Mouse (Mus musculus) myocyte (in vitro differentiated cells): ENCODE data around the gene Ddb1. TPM values are rescaled to one million over a fixed set of nuclear protein-coding genes. Genes with fewer than 3 reads are reported as not detected.

ENCODE experiments used
- H3K27me3 ChIP-seq: one replicate; pipeline ENCODE4 v1.6.1; 2011; ENCODE audit not compliant: control insufficient read depth, insufficient read depth, insufficient read length
- H3K36me3 ChIP-seq: one replicate; pipeline ENCODE4 v1.6.1; 2011; ENCODE audit not compliant: control insufficient read depth, insufficient read depth
- H3K4me2 ChIP-seq: one replicate; pipeline ENCODE4 v1.6.1; 2011; ENCODE audit warnings: low read depth, control low read depth
- H3K4me3 ChIP-seq: one replicate; pipeline ENCODE4 v1.5.1; 2011; ENCODE audit warnings: mild to moderate bottlenecking, control low read depth, moderate library complexity
- H3K79me2 ChIP-seq: one replicate; pipeline ENCODE4 v1.6.1; 2011; ENCODE audit not compliant: control insufficient read depth, insufficient read depth
- H3ac ChIP-seq: one replicate; pipeline ENCODE4 v1.6.1; 2011; ENCODE audit not compliant: control insufficient read depth, insufficient read length
- CEBPB ChIP-seq: IDR thresholded peaks from 2 replicates; pipeline ENCODE4 v1.6.1; 2011; ENCODE audit warnings: mild to moderate bottlenecking, moderate library complexity; ENCODE audit not compliant: poor library complexity, insufficient read depth, severe bottlenecking
- E2F4 ChIP-seq: IDR thresholded peaks from one replicate; pipeline ENCODE4 v1.6.1; 2011; ENCODE audit warnings: mild to moderate bottlenecking, control low read depth, moderate library complexity; ENCODE audit not compliant: insufficient read depth
- MAX ChIP-seq: IDR thresholded peaks from one replicate; pipeline ENCODE4 v1.6.1; 2011; ENCODE audit warnings: low read depth, mild to moderate bottlenecking, control low read depth
- MYOD1 ChIP-seq, 3 experiments: IDR thresholded peaks; one replicate each; pipeline ENCODE4 v1.6.1; 2011; ENCODE audit warnings: control low read depth in 2 of 3, low read depth in 2 of 3, mild to moderate bottlenecking in 2 of 3, moderate library complexity in 1 of 3; ENCODE audit not compliant: insufficient read length in 2 of 3, control insufficient read depth in 1 of 3
- MYOG ChIP-seq, 3 experiments: IDR thresholded peaks; one replicate each; pipeline ENCODE4 v1.6.1; 2011; ENCODE audit warnings: control low read depth in 2 of 3, low read depth in 2 of 3, mild to moderate bottlenecking in 2 of 3; ENCODE audit not compliant: insufficient read length in 2 of 3, control insufficient read depth in 1 of 3, insufficient read depth in 1 of 3
- POLR2A ChIP-seq: IDR thresholded peaks from one replicate; pipeline ENCODE4 v1.6.1; 2011; ENCODE audit warnings: low read depth, mild to moderate bottlenecking, control low read depth, moderate library complexity; ENCODE audit not compliant: insufficient read length
- POLR2AphosphoS2 ChIP-seq: IDR thresholded peaks from one replicate; pipeline ENCODE4 v1.6.1; 2011; ENCODE audit warnings: low read depth, control low read depth; ENCODE audit not compliant: insufficient read length
- REST ChIP-seq: IDR thresholded peaks from one replicate; pipeline ENCODE4 v1.6.1; 2011; ENCODE audit warnings: mild to moderate bottlenecking, control low read depth, moderate library complexity; ENCODE audit not compliant: insufficient read depth, insufficient read length
- SRF ChIP-seq: IDR thresholded peaks from one replicate; pipeline ENCODE4 v1.6.1; 2011; ENCODE audit warnings: low read depth; ENCODE audit not compliant: control insufficient read depth, insufficient read length
- TCF12 ChIP-seq: IDR thresholded peaks from one replicate; pipeline ENCODE4 v1.6.1; 2011; ENCODE audit warnings: mild to moderate bottlenecking, control low read depth; ENCODE audit not compliant: poor library complexity, insufficient read depth, severe bottlenecking
- TCF3 ChIP-seq: IDR thresholded peaks from one replicate; pipeline ENCODE4 v1.6.1; 2011; ENCODE audit warnings: low read depth, control low read depth; ENCODE audit not compliant: insufficient read length
- USF1 ChIP-seq: IDR thresholded peaks from one replicate; pipeline ENCODE4 v1.6.1; 2011; ENCODE audit warnings: low read depth, mild to moderate bottlenecking, control low read depth, moderate library complexity
- polyA plus RNA-seq: library from polyadenylated mRNA; unstranded; fragments of >200 nt; fragmentation: generic; extraction: Trizol; gene quantifications from one replicate; pipeline ENCODE4 v1.2.1, GENCODE M21; 2012; ENCODE audit warnings: missing spikeins

Ddb1 gene
- polyA plus RNA-seq, 1 experiment = 571 TPM

- Histone ChIP-seq H3K4me3 (no peak overlapping the region), H3K4me2 (no peak overlapping the region), H3K27me3 (no peaks in the 10 kb centered on the region), H3K79me2 (no peaks in the 10 kb centered on the region), H3ac (no peak overlapping the region), H3K36me3 (peaks cover 35% of the 10 kb centered on the region)
- TF ChIP-seq POLR2AphosphoS2 (no peak), MYOD1 (IDR thresholded peaks at IDR 0.05; ENCODE audit: control insufficient read depth in 1 of 3, insufficient read length in 2 of 3, low read depth in 2 of 3) (peak in 1 of 3 experiments; percentile 57), E2F4 (no peak), TCF3 (no peak), MYOG (IDR thresholded peaks at IDR 0.05; ENCODE audit: control insufficient read depth in 1 of 3, insufficient read depth in 1 of 3, insufficient read length in 2 of 3, low read depth in 2 of 3) (peak in 1 of 3 experiments; percentile 8)
Observed at GRCm38 (mm10) chr19:10569627-10570026, 35.5 kb upstream of the Ddb1 start.

- H3K36me3 ChIP-seq = peaks cover 25% of the 10 kb centered on the region
- peak within 1 kb of the TSS; percentile 23 for H3ac ChIP-seq
- H3K27me3 ChIP-seq = no peaks in the 10 kb centered on the region
- H3K4me3 ChIP-seq = peak within 1 kb of the TSS; percentile 62
- TF ChIP-seq MYOG (IDR thresholded peaks at IDR 0.05; ENCODE audit: control insufficient read depth in 1 of 3, insufficient read depth in 1 of 3, insufficient read length in 2 of 3, low read depth in 2 of 3) (no peak), CEBPB (no peak), SRF (no peak), POLR2A (peak; percentile 85), TCF12 (no peak), REST (no peak), MYOD1 (IDR thresholded peaks at IDR 0.05; ENCODE audit: control insufficient read depth in 1 of 3, insufficient read length in 2 of 3, low read depth in 2 of 3) (no peak), POLR2AphosphoS2 (peak; percentile 79)
- H3K79me2 ChIP-seq = peaks cover 33% of the 10 kb centered on the region
- peak within 1 kb of the TSS; percentile 88 for H3K4me2 ChIP-seq
Observed at GRCm38 (mm10) chr19:10576690-10577561, 28.2 kb upstream of the Ddb1 start, which contains the start of the genes Cyb561a3 and Tmem138. TSS of gene Cyb561a3 (plus strand) at chr19:10577172. TSS of gene Tmem138 (minus strand) at chr19:10577362.

- no peak for TF ChIP-seq MAX
- TF ChIP-seq TCF3 = no peak
- no peak for TF ChIP-seq POLR2A
- TF ChIP-seq POLR2AphosphoS2 = no peak
- TF ChIP-seq SRF = no peak
- no peak for TF ChIP-seq REST
- no peak for TF ChIP-seq MYOG (IDR thresholded peaks at IDR 0.05; ENCODE audit: control insufficient read depth in 1 of 3, insufficient read depth in 1 of 3, insufficient read length in 2 of 3, low read depth in 2 of 3)
- TF ChIP-seq USF1 = no peak
- no peak for TF ChIP-seq CEBPB
- no peak for TF ChIP-seq E2F4
- TF ChIP-seq TCF12 = no peak
- TF ChIP-seq MYOD1 (IDR thresholded peaks at IDR 0.05; ENCODE audit: control insufficient read depth in 1 of 3, insufficient read length in 2 of 3, low read depth in 2 of 3) = no peak
- Histone ChIP-seq H3K4me3 (no peak overlapping the region), H3K27me3 (no peaks in the 10 kb centered on the region), H3K79me2 (peaks cover 32% of the 10 kb centered on the region), H3K4me2 (no peak overlapping the region), H3ac (no peak overlapping the region), H3K36me3 (peaks cover under 1% of the 10 kb centered on the region)
Observed at GRCm38 (mm10) chr19:10580102-10580501, 25.0 kb upstream of the Ddb1 start.

GRCm38 (mm10) chr19:10580761-10581160, 24.4 kb upstream of the Ddb1 start:
- Histone ChIP-seq H3K36me3 (no peaks in the 10 kb centered on the region), H3K4me3 (no peak overlapping the region), H3ac (no peak overlapping the region), H3K27me3 (no peaks in the 10 kb centered on the region), H3K79me2 (peaks cover 26% of the 10 kb centered on the region), H3K4me2 (no peak overlapping the region)
- no peak for TF ChIP-seq POLR2AphosphoS2
- TF ChIP-seq USF1 = no peak
- TF ChIP-seq MAX = no peak
- no peak for TF ChIP-seq MYOD1 (IDR thresholded peaks at IDR 0.05; ENCODE audit: control insufficient read depth in 1 of 3, insufficient read length in 2 of 3, low read depth in 2 of 3)
- TF ChIP-seq TCF12 = no peak
- no peak for TF ChIP-seq CEBPB
- no peak for TF ChIP-seq TCF3
- no peak for TF ChIP-seq E2F4
- no peak for TF ChIP-seq MYOG (IDR thresholded peaks at IDR 0.05; ENCODE audit: control insufficient read depth in 1 of 3, insufficient read depth in 1 of 3, insufficient read length in 2 of 3, low read depth in 2 of 3)

GRCm38 (mm10) chr19:10581984-10582383, 23.1 kb upstream of the Ddb1 start:
- TF ChIP-seq E2F4 = no peak
- Histone ChIP-seq H3K36me3 (no peaks in the 10 kb centered on the region), H3K4me3 (no peak overlapping the region), H3K27me3 (no peaks in the 10 kb centered on the region), H3K4me2 (no peak overlapping the region), H3K79me2 (peaks cover 15% of the 10 kb centered on the region), H3ac (no peak overlapping the region)
